Mouse (Mus musculus): ENCODE results near the gene Kcnj8. TPM values are rescaled to one million over a fixed set of nuclear protein-coding genes. Genes with fewer than 3 reads are reported as not detected.
"Not testable (repeated sequence)": the region's sequence is repeated elsewhere in the genome, so short reads cannot be mapped to it uniquely, and the experiment has no call there.

The Kcnj8 gene
- polyA plus RNA-seq, 1 experiment from 2014 or later, result 2.7 TPM

GRCm38 (mm10) chr6:142527931-142528562 lies 43.4 kb downstream of the Kcnj8 start:
- H3K27ac ChIP-seq (ENCODE audit: low read depth, low read length), result no peak overlapping the region
- no peak for ATAC-seq (replicated peaks; ENCODE audit: low FRiP score)

GRCm38 (mm10) chr6:142524635-142525308 lies 46.6 kb downstream of the Kcnj8 start:
- no peak for DNase-seq (ENCODE audit: low spot score)
- no peaks in the 10 kb centered on the region for H3K36me3 ChIP-seq (ENCODE audit: control insufficient read depth, insufficient read depth, low read length)
- no peaks in the 10 kb centered on the region; the same call in 1 of the 2 replicates for H3K4me1 ChIP-seq (replicated peaks; ENCODE audit: control insufficient read depth, insufficient read depth, low read length)
- ATAC-seq (replicated peaks; ENCODE audit: low FRiP score), result peak; percentile 75
- H3K27ac ChIP-seq (ENCODE audit: low read depth, low read length), result no peak overlapping the region
- no peaks in the 10 kb centered on the region for H3K27me3 ChIP-seq (replicated peaks; ENCODE audit: control insufficient read depth, insufficient read depth, low read length)
- no peak overlapping the region for H3K4me3 ChIP-seq (ENCODE audit: low read depth, low read length)
- no peak overlapping the region for H3K9ac ChIP-seq (ENCODE audit: low read depth, low read length)
- H3K9me3 ChIP-seq (ENCODE audit: control insufficient read depth, low read length), result no peaks in the 10 kb centered on the region
- WGBS, result 4% methylated on average over 4 of the region's 4 CpGs
- H3K4me2 ChIP-seq, result no peak overlapping the region

More at GRCm38 (mm10) chr6:142527931-142528562, 43.4 kb downstream of the Kcnj8 start:
- DNase-seq (ENCODE audit: low spot score), result no peak
- H3K4me2 ChIP-seq, result no peak overlapping the region
- no peaks in the 10 kb centered on the region for H3K9me3 ChIP-seq (ENCODE audit: control insufficient read depth, low read length)
- H3K36me3 ChIP-seq (ENCODE audit: control insufficient read depth, insufficient read depth, low read length), result no peaks in the 10 kb centered on the region
- WGBS, result 65% methylated on average over 1 of the region's 1 CpGs
- H3K4me3 ChIP-seq (ENCODE audit: low read depth, low read length), result no peak overlapping the region
- H3K27me3 ChIP-seq (replicated peaks; ENCODE audit: control insufficient read depth, insufficient read depth, low read length), result no peaks in the 10 kb centered on the region
- no peak overlapping the region for H3K9ac ChIP-seq (ENCODE audit: low read depth, low read length)
- peaks cover 4% of the 10 kb centered on the region; the same call in 1 of the 2 replicates for H3K4me1 ChIP-seq (replicated peaks; ENCODE audit: control insufficient read depth, insufficient read depth, low read length)

- 76% methylated on average over 12 of the region's 12 CpGs for WGBS
Observed at GRCm38 (mm10) chr6:142521591-142522110, 49.8 kb downstream of the Kcnj8 start.

GRCm38 (mm10) chr6:142519110-142519509 lies 52.3 kb downstream of the Kcnj8 start:
- H3K4me2 ChIP-seq, result no peak overlapping the region
- H3K36me3 ChIP-seq (ENCODE audit: control insufficient read depth, insufficient read depth, low read length), result no peaks in the 10 kb centered on the region
- peak; percentile 43; the same call in 1 of the 2 replicates for ATAC-seq (replicated peaks; ENCODE audit: low FRiP score)
- H3K9ac ChIP-seq (ENCODE audit: low read depth, low read length), result no peak overlapping the region
- WGBS, result 11% methylated on average over 6 of the region's 6 CpGs
- H3K27ac ChIP-seq (ENCODE audit: low read depth, low read length), result no peak overlapping the region
- no peak for DNase-seq (ENCODE audit: low spot score)
- no peaks in the 10 kb centered on the region for H3K27me3 ChIP-seq (replicated peaks; ENCODE audit: control insufficient read depth, insufficient read depth, low read length)
- no peaks in the 10 kb centered on the region for H3K4me1 ChIP-seq (replicated peaks; ENCODE audit: control insufficient read depth, insufficient read depth, low read length)
- H3K4me3 ChIP-seq (ENCODE audit: low read depth, low read length), result no peak overlapping the region
- H3K9me3 ChIP-seq (ENCODE audit: control insufficient read depth, low read length), result no peaks in the 10 kb centered on the region

More at GRCm38 (mm10) chr6:142521591-142522110, 49.8 kb downstream of the Kcnj8 start:
- DNase-seq (ENCODE audit: low spot score) (no peak), ATAC-seq (replicated peaks; ENCODE audit: low FRiP score) (no peak)
- Histone ChIP-seq H3K9ac (ENCODE audit: low read depth, low read length) (no peak overlapping the region), H3K4me2 (no peak overlapping the region), H3K4me1 (replicated peaks; ENCODE audit: control insufficient read depth, insufficient read depth, low read length) (no peaks in the 10 kb centered on the region), H3K36me3 (ENCODE audit: control insufficient read depth, insufficient read depth, low read length) (no peaks in the 10 kb centered on the region), H3K4me3 (ENCODE audit: low read depth, low read length) (no peak overlapping the region), H3K27me3 (replicated peaks; ENCODE audit: control insufficient read depth, insufficient read depth, low read length) (no peaks in the 10 kb centered on the region), H3K27ac (ENCODE audit: low read depth, low read length) (no peak overlapping the region), H3K9me3 (ENCODE audit: control insufficient read depth, low read length) (no peaks in the 10 kb centered on the region)

GRCm38 (mm10) chr6:142515379-142515778 lies 56.0 kb downstream of the Kcnj8 start:
- 64% methylated on average over 9 of the region's 9 CpGs for WGBS

GRCm38 (mm10) chr6:142514912-142515311 lies 56.5 kb downstream of the Kcnj8 start:
- peaks cover 8% of the 10 kb centered on the region; the same call in 1 of the 2 replicates for H3K27me3 ChIP-seq (replicated peaks; ENCODE audit: control insufficient read depth, insufficient read depth, low read length)
- no peak overlapping the region for H3K27ac ChIP-seq (ENCODE audit: low read depth, low read length)
- H3K4me1 ChIP-seq (replicated peaks; ENCODE audit: control insufficient read depth, insufficient read depth, low read length), result 0 out of 2 replicates have a peak, but pooled peaks cover 2% of the 10 kb centered on the region
- no peak overlapping the region for H3K4me3 ChIP-seq (ENCODE audit: low read depth, low read length)
- no peak overlapping the region for H3K9ac ChIP-seq (ENCODE audit: low read depth, low read length)
- DNase-seq (ENCODE audit: low spot score) (no peak), ATAC-seq (replicated peaks; ENCODE audit: low FRiP score) (no peak)
- WGBS, result 4% methylated on average over 10 of the region's 10 CpGs
- H3K4me2 ChIP-seq, result no peak overlapping the region
- no peaks in the 10 kb centered on the region for H3K9me3 ChIP-seq (ENCODE audit: control insufficient read depth, low read length)
- H3K36me3 ChIP-seq (ENCODE audit: control insufficient read depth, insufficient read depth, low read length), result no peaks in the 10 kb centered on the region

More at GRCm38 (mm10) chr6:142515379-142515778, 56.0 kb downstream of the Kcnj8 start:
- ATAC-seq (replicated peaks; ENCODE audit: low FRiP score); H3K9me3 ChIP-seq (ENCODE audit: control insufficient read depth, low read length); H3K27ac ChIP-seq (ENCODE audit: low read depth, low read length); DNase-seq (ENCODE audit: low spot score); H3K27me3 ChIP-seq (replicated peaks; ENCODE audit: control insufficient read depth, insufficient read depth, low read length); H3K4me2 ChIP-seq; H3K36me3 ChIP-seq (ENCODE audit: control insufficient read depth, insufficient read depth, low read length); H3K4me3 ChIP-seq (ENCODE audit: low read depth, low read length); H3K9ac ChIP-seq (ENCODE audit: low read depth, low read length); H3K4me1 ChIP-seq (replicated peaks; ENCODE audit: control insufficient read depth, insufficient read depth, low read length): not testable (repeated sequence)

Other genes with a start within 250 kb of the Kcnj8 start
- gene Slco1a5, start 248.6 kb downstream of the Kcnj8 start, polyA plus RNA-seq (2014; fragmentation: Nextera tagmentation; extraction: Ambion mirVana), result not detected in 2 replicates
- gene Pyroxd1, start 226.0 kb downstream of the Kcnj8 start, polyA plus RNA-seq (2014; fragmentation: Nextera tagmentation; extraction: Ambion mirVana), result 12.3 and 14.1 TPM in 2 replicates
- gene Recql, start 184.5 kb downstream of the Kcnj8 start, polyA plus RNA-seq (2014; fragmentation: Nextera tagmentation; extraction: Ambion mirVana), result 33.5 and 37.7 TPM in 2 replicates
- gene Golt1b, start 184.4 kb downstream of the Kcnj8 start, polyA plus RNA-seq (2014; fragmentation: Nextera tagmentation; extraction: Ambion mirVana), result 80.6 and 86.5 TPM in 2 replicates
- gene Spx, start 158.2 kb downstream of the Kcnj8 start, polyA plus RNA-seq (2014; fragmentation: Nextera tagmentation; extraction: Ambion mirVana), result 0.26 and 0.29 TPM in 2 replicates
- 21.3 and 23.8 TPM in 2 replicates for gene Gys2, start 98.5 kb downstream of the Kcnj8 start, polyA plus RNA-seq (2014; fragmentation: Nextera tagmentation; extraction: Ambion mirVana)
- 130 and 135 TPM in 2 replicates for gene Ldhb, start 63.7 kb downstream of the Kcnj8 start, polyA plus RNA-seq (2014; fragmentation: Nextera tagmentation; extraction: Ambion mirVana)
- 3.5 and 3.6 TPM in 2 replicates for gene Abcc9, start 130.7 kb upstream of the Kcnj8 start, polyA plus RNA-seq (2014; fragmentation: Nextera tagmentation; extraction: Ambion mirVana)
- gene Cmas, start 185.1 kb upstream of the Kcnj8 start, polyA plus RNA-seq (2014; fragmentation: Nextera tagmentation; extraction: Ambion mirVana), result 93.0 and 102 TPM in 2 replicates
- 0.07 TPM in 1 of 2 replicates, not detected in the other for gene Sult6b2, start 232.9 kb upstream of the Kcnj8 start, polyA plus RNA-seq (2014; fragmentation: Nextera tagmentation; extraction: Ambion mirVana)